In the genomic region with DNA sequence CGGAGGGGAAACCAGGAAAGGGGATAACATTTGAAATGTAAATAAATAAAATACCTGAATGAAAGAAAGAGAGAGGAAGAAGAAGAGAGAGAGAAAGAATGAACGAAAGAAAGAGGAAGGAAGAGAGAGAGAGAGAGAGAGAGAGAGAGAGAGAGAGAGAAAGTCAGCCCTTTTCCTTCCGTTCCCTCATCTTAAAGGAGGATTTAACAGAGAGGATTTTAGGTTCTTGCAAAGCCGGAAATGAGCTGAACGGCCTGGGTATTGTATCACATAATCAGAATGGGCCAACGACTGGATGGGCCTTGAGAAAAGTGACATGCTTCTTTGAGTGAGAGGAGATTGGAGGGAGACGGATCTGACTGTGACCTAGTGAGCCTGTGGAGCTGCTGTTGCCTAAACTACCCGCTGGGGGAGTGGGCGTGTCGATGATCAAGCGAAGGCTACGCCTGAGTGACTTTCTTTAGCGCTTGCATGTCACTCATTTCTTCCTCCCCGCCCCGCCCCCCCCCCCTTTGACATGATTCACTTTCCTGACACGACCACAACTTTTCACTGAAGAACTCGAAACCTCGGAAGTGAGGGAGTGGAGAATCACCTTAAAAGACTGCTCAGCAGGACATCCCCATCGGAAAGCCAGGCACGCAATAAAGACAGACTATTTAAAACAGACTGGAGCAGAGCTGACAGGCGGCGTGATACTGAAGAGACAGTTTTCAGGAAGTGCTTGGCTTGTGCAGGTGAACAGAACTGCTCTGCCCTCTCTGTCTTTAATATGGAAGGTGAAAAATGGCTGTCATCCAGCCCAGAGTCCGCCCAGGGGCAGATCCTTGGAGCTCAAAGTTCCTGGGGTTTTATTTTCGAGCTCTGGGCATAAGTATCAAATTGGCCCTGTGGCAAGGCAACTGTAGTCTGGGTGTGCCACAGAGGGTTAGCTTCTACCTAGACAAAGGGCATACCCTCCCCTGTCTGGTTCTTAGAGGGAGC, we compare ENCODE assay signal across 8 mouse cellular contexts. TPM values are rescaled to one million over a fixed set of nuclear protein-coding genes. Genes with fewer than 3 reads are reported as not detected.
DNase-seq lines count a peak whose midpoint lies in the region; ATAC-seq and TF ChIP-seq lines count a peak whose summit lies in the region.

No protein-coding gene starts in this region.

- no peaks in the 10 kb centered on the region for H3K27me3 ChIP-seq in embryonic facial prominence, embryonic 14.5 days (replicated peaks; ENCODE audit: control insufficient read depth, insufficient read depth, low read length)
- H3K27me3 ChIP-seq in heart, embryonic 12.5 days (replicated peaks), result no peaks in the 10 kb centered on the region
- H3K27me3 ChIP-seq in kidney, embryonic 15.5 days, result 0 out of 2 replicates have a peak, but pooled peaks cover 6% of the 10 kb centered on the region
- peaks cover 4% of the 10 kb centered on the region for H3K27me3 ChIP-seq in neural tube, embryonic 13.5 days

- peak overlapping the region; percentile 10 for H3K4me3 ChIP-seq in embryonic facial prominence, embryonic 14.5 days (ENCODE audit: low read depth, low read length)
- H3K4me3 ChIP-seq in heart, embryonic 12.5 days, result peak overlapping the region; percentile 28
- H3K4me3 ChIP-seq in kidney, embryonic 15.5 days (replicated peaks), result peak overlapping the region; percentile 27
- no peak overlapping the region for H3K4me3 ChIP-seq in lung, adult 2 months (replicated peaks; ENCODE audit: extremely low read depth, low read depth, low read length)
- H3K4me3 ChIP-seq in neural tube, embryonic 13.5 days, result peak overlapping the region; percentile 17

- H3K9me3 ChIP-seq in embryonic facial prominence, embryonic 14.5 days (ENCODE audit: control insufficient read depth, low read length), result no peaks in the 10 kb centered on the region
- H3K9me3 ChIP-seq in heart, embryonic 12.5 days (replicated peaks), result 0 out of 2 replicates have a peak, but pooled peaks cover 3% of the 10 kb centered on the region
- no peaks in the 10 kb centered on the region for H3K9me3 ChIP-seq in kidney, embryonic 15.5 days (replicated peaks)
- no peaks in the 10 kb centered on the region for H3K9me3 ChIP-seq in neural tube, embryonic 13.5 days

- TF ChIP-seq CTCF in lung, adult 2 months (IDR thresholded peaks at IDR 0.05; ENCODE audit: insufficient read depth, low read length), result peak; percentile 76

- H3K27ac ChIP-seq in embryonic facial prominence, embryonic 14.5 days (replicated peaks; ENCODE audit: low read depth, low read length), result no peak overlapping the region
- no peak overlapping the region for H3K27ac ChIP-seq in heart, embryonic 12.5 days (ENCODE audit: poor library complexity, severe bottlenecking)
- H3K27ac ChIP-seq in kidney, embryonic 15.5 days, result no peak overlapping the region
- H3K27ac ChIP-seq in neural tube, embryonic 13.5 days (replicated peaks), result no peak overlapping the region

- peak overlapping the region; percentile 50; the same call in 1 of the 2 replicates for H3K9ac ChIP-seq in embryonic facial prominence, embryonic 14.5 days (ENCODE audit: low read depth, low read length)
- H3K9ac ChIP-seq in heart, embryonic 12.5 days, result peak overlapping the region; percentile 55; the same call in 1 of the 2 replicates
- H3K9ac ChIP-seq in kidney, embryonic 15.5 days, result no peak overlapping the region
- peak overlapping the region; percentile 35; the same call in 1 of the 2 replicates for H3K9ac ChIP-seq in neural tube, embryonic 13.5 days

- no peaks in the 10 kb centered on the region for H3K36me3 ChIP-seq in embryonic facial prominence, embryonic 14.5 days (ENCODE audit: control insufficient read depth, insufficient read depth, low read length)
- no peaks in the 10 kb centered on the region for H3K36me3 ChIP-seq in heart, embryonic 12.5 days
- no peaks in the 10 kb centered on the region for H3K36me3 ChIP-seq in kidney, embryonic 15.5 days
- H3K36me3 ChIP-seq in neural tube, embryonic 13.5 days, result 0 out of 2 replicates have a peak, but pooled peaks cover 5% of the 10 kb centered on the region

- peaks cover 15% of the 10 kb centered on the region for H3K4me1 ChIP-seq in embryonic facial prominence, embryonic 14.5 days (ENCODE audit: control insufficient read depth, insufficient read depth, low read length)
- H3K4me1 ChIP-seq in heart, embryonic 12.5 days (replicated peaks), result peaks cover 15% of the 10 kb centered on the region
- H3K4me1 ChIP-seq in kidney, embryonic 15.5 days, result peaks cover 16% of the 10 kb centered on the region
- H3K4me1 ChIP-seq in lung, adult 2 months (ENCODE audit: control insufficient read depth, insufficient read depth, low read length), result no peaks in the 10 kb centered on the region
- peaks cover 71% of the 10 kb centered on the region for H3K4me1 ChIP-seq in neural tube, embryonic 13.5 days (replicated peaks)

- ATAC-seq in embryonic facial prominence, embryonic 14.5 days (ENCODE audit: low read depth), result peak; percentile 84
- peak; percentile 73 for ATAC-seq in heart, embryonic 12.5 days (ENCODE audit: insufficient number of reproducible peaks, low FRiP score)
- ATAC-seq in kidney, embryonic 15.5 days (replicated peaks; ENCODE audit: low FRiP score), result peak; percentile 85
- peak; percentile 64; the same call in 1 of the 2 replicates for ATAC-seq in neural tube, embryonic 13.5 days (ENCODE audit: low read depth)

- H3K4me2 ChIP-seq in embryonic facial prominence, embryonic 14.5 days (ENCODE audit: low read depth, low read length), result peak overlapping the region; percentile 53
- peak overlapping the region; percentile 64 for H3K4me2 ChIP-seq in heart, embryonic 12.5 days
- peak overlapping the region; percentile 60 for H3K4me2 ChIP-seq in kidney, embryonic 15.5 days
- H3K4me2 ChIP-seq in neural tube, embryonic 13.5 days, result peak overlapping the region; percentile 49

- DNase-seq in 3T3-L1 (ENCODE audit: low read depth, low spot score), result peak; percentile 93
- DNase-seq in T-cell, adult 2 months (ENCODE audit: low spot score), result peak; percentile 93
- peak; percentile 92 for DNase-seq in embryonic facial prominence, embryonic 14.5 days (ENCODE audit: low spot score)
- DNase-seq in lung, adult 2 months, result peak; percentile 66
- peak; percentile 94 for DNase-seq in thymus, postnatal 0 days (ENCODE audit: low spot score)

- WGBS in embryonic facial prominence, embryonic 14.5 days, result 6% methylated on average over 24 of the region's 24 CpGs
- 11% methylated on average over 22 of the region's 24 CpGs for WGBS in heart, embryonic 12.5 days
- WGBS in kidney, embryonic 15.5 days, result 7% methylated on average over 23 of the region's 24 CpGs
- 10% methylated on average over 24 of the region's 24 CpGs for WGBS in lung, adult 2 months
- 4% methylated on average over 24 of the region's 24 CpGs for WGBS in neural tube, embryonic 13.5 days

- TF ChIP-seq POLR2A in lung, adult 2 months (IDR thresholded peaks at IDR 0.05; ENCODE audit: borderline replicate concordance, extremely low read depth, low read depth, low read length), result no peak

RNA-seq across cellular contexts. Expression of gene Lrrc8c, which starts 24.0 kb away (rescaled TPM):
- polyA plus RNA-seq in embryonic facial prominence, embryonic 14.5 days (2014; fragmentation: Nextera tagmentation; extraction: Ambion mirVana), result 14.7 and 23.8 TPM in 2 replicates
- polyA plus RNA-seq in heart, embryonic 12.5 days (2016; fragmentation: Nextera tagmentation; extraction: Ambion mirVana), result 27.1 and 35.1 TPM in 2 replicates
- 17.0 and 18.4 TPM in 2 replicates for polyA plus RNA-seq in kidney, embryonic 15.5 days (2015; fragmentation: Nextera tagmentation; extraction: Ambion mirVana)
- polyA plus RNA-seq in lung, adult 2 months (2012; rRNA removed), result 43.7 and 51.6 TPM in 2 replicates
- 10.3 and 15.1 TPM in 2 replicates for polyA plus RNA-seq in neural tube, embryonic 13.5 days (2015; fragmentation: Nextera tagmentation; extraction: Ambion mirVana)
- 24.5 and 26.2 TPM in 2 replicates for polyA plus RNA-seq in thymus, postnatal 0 days (2015; fragmentation: Nextera tagmentation; extraction: Ambion mirVana)
